Mouse (Mus musculus) kidney, embryonic 16.5 days (tissue): ENCODE measurements around the gene Disp1. TPM values are rescaled to one million over a fixed set of nuclear protein-coding genes. Genes with fewer than 3 reads are reported as not detected.

ENCODE experiments used
- ATAC-seq: fragments of 200-750 bp; cut with Nextera tagmentation; 2 replicates; pipeline ENCODE4 v1.8.0; 2017; ENCODE audit warnings: moderate TSS enrichment; ENCODE audit not compliant: low FRiP score, low TSS enrichment
- H3K27ac ChIP-seq: fragments of 300-500 bp; sonication (generic); 2 replicates; pipeline ENCODE4 v1.5.1; 2014; ENCODE audit warnings: low read length
- H3K27me3 ChIP-seq: fragments of 300-500 bp; sonication (generic); 2 replicates; pipeline ENCODE4 v1.6.1; 2014; ENCODE audit warnings: low read length, control low read depth, mixed read lengths; ENCODE audit not compliant: insufficient read depth
- H3K36me3 ChIP-seq: fragments of 300-500 bp; sonication (generic); 2 replicates; pipeline ENCODE4 v1.6.1; 2014; ENCODE audit warnings: low read length, control low read depth, mixed read lengths; ENCODE audit not compliant: insufficient read depth
- H3K4me1 ChIP-seq: fragments of 300-500 bp; sonication (generic); 2 replicates; pipeline ENCODE4 v1.6.1; 2014; ENCODE audit warnings: low read length, control low read depth, mixed read lengths; ENCODE audit not compliant: insufficient read depth
- H3K4me2 ChIP-seq: fragments of 300-500 bp; sonication (generic); replicated peaks from 2 replicates; pipeline ENCODE4 v1.6.1; 2014; ENCODE audit warnings: low read depth, low read length
- H3K4me3 ChIP-seq: fragments of 300-500 bp; sonication (generic); 2 replicates; pipeline ENCODE4 v1.5.1; 2014; ENCODE audit warnings: mild to moderate bottlenecking, low read length
- H3K9ac ChIP-seq: fragments of 300-500 bp; sonication (generic); replicated peaks from 2 replicates; pipeline ENCODE4 v1.6.1; 2014; ENCODE audit warnings: low read length
- H3K9me3 ChIP-seq: fragments of 300-500 bp; sonication (generic); 2 replicates; pipeline ENCODE4 v1.6.1; 2016; ENCODE audit warnings: low read length, control low read depth
- WGBS: fragments of 180-500 bp; shearing (Covaris S2); extraction: QIAGEN DNeasy Blood & Tissue Kit; methylation state at CpG from one replicate; pipeline ENCODE4 v1.1.7; 2014; 5-methylcytosine and 5-hydroxymethylcytosine counted together
- polyA plus RNA-seq: library from polyadenylated mRNA; unstranded; fragments of >200 nt; fragmentation: Nextera tagmentation; extraction: Ambion mirVana; gene quantifications from 2 replicates; pipeline ENCODE4 v1.2.1, GENCODE M21; 2015

The Disp1 gene
- polyA plus RNA-seq, 1 experiment from 2014 or later = 12.8 TPM

- Histone ChIP-seq H3K9ac (no peak overlapping the region), H3K36me3 (0 out of 2 replicates have a peak, but pooled peaks cover 3% of the 10 kb centered on the region), H3K9me3 (no peaks in the 10 kb centered on the region), H3K27me3 (no peaks in the 10 kb centered on the region), H3K4me1 (0 out of 2 replicates have a peak, but pooled peaks cover 3% of the 10 kb centered on the region), H3K27ac (no peak overlapping the region), H3K4me2 (no peak overlapping the region), H3K4me3 (no peak overlapping the region)
- WGBS = 92% methylated on average over 8 of the region's 8 CpGs
- no peak for ATAC-seq
These were observed 11.2 kb downstream of the Disp1 start for GRCm38 (mm10) chr1:183210115-183210514.

GRCm38 (mm10) chr1:183207623-183208022 is 13.7 kb downstream of the Disp1 start:
- ATAC-seq = no peak
- H3K36me3 ChIP-seq = 0 out of 2 replicates have a peak, but pooled peaks cover 3% of the 10 kb centered on the region
- no peak overlapping the region for H3K9ac ChIP-seq
- WGBS = 79% methylated on average over 6 of the region's 6 CpGs
- no peaks in the 10 kb centered on the region for H3K4me1 ChIP-seq
- no peaks in the 10 kb centered on the region for H3K9me3 ChIP-seq
- no peaks in the 10 kb centered on the region for H3K27me3 ChIP-seq
- no peak overlapping the region for H3K4me3 ChIP-seq
- no peak overlapping the region for H3K27ac ChIP-seq
- H3K4me2 ChIP-seq = no peak overlapping the region

DNA sequence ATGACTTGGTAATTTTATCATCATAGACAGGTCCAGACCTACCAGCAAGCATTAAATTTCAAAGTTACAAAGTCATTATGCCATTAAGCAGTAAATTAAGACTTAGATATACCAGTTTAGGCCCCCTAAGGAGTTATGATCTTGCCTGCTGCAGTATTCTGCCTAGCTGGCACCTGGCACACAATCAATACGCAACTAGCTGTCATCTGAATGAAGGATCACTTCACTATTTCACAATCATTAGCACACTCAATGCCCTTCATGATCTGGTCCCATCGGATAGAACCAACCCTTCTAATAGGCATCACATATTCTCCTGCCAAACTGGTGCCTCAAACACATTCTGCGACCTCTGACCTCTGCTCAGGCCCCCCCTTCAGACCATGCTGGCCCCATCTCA is 14.2 kb downstream of the Disp1 start:
- H3K36me3 ChIP-seq = 0 out of 2 replicates have a peak, but pooled peaks cover 3% of the 10 kb centered on the region
- no peaks in the 10 kb centered on the region for H3K4me1 ChIP-seq

GRCm38 (mm10) chr1:183200926-183201325 is 20.4 kb downstream of the Disp1 start:
- 72% methylated on average over 5 of the region's 5 CpGs for whole genome bisulfite sequencing
- Histone ChIP-seq H3K9me3 (no peaks in the 10 kb centered on the region), H3K27ac (no peak overlapping the region), H3K4me2 (no peak overlapping the region), H3K9ac (no peak overlapping the region), H3K4me3 (no peak overlapping the region), H3K36me3 (no peaks in the 10 kb centered on the region), H3K4me1 (peaks cover 13% of the 10 kb centered on the region), H3K27me3 (no peaks in the 10 kb centered on the region)
- ATAC-seq = no peak

More for the DNA sequence above, 14.2 kb downstream of the Disp1 start:
- H3K27ac ChIP-seq = no peak overlapping the region
- no peak overlapping the region for H3K4me3 ChIP-seq
- WGBS = 87% methylated on average over 3 of the region's 3 CpGs
- ATAC-seq = no peak
- H3K9me3 ChIP-seq = no peaks in the 10 kb centered on the region
- H3K27me3 ChIP-seq = no peaks in the 10 kb centered on the region
- H3K9ac ChIP-seq = no peak overlapping the region
- H3K4me2 ChIP-seq = no peak overlapping the region

DNA sequence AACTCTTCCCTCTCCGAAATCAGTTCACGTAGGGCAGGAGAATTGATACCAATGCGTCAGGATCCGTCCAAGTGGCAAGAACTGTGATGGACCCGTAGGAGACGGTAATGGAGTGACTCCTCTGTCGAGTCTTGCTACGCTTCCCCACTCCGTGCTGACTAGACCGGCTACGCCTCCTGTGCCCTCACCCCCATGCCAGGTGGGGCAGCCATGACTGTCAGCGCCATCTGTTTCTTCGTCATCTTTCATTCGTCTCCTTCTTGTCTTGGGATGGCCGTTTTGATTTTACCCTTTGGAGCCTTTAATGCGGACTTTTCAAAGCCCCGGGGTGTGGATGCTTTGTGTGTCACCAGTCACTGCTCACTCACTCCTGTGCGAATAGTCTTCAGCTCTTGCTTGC is 26.6 kb downstream of the Disp1 start:
- Histone ChIP-seq H3K9ac (no peak overlapping the region), H3K9me3 (no peaks in the 10 kb centered on the region), H3K4me2 (no peak overlapping the region), H3K27me3 (no peaks in the 10 kb centered on the region), H3K36me3 (no peaks in the 10 kb centered on the region), H3K4me1 (peaks cover 38% of the 10 kb centered on the region), H3K4me3 (no peak overlapping the region), H3K27ac (no peak overlapping the region)
- ATAC-seq = 0 out of 2 replicates have a peak, but pooled peaks have one; percentile 63
- WGBS = 82% methylated on average over 18 of the region's 18 CpGs

DNA sequence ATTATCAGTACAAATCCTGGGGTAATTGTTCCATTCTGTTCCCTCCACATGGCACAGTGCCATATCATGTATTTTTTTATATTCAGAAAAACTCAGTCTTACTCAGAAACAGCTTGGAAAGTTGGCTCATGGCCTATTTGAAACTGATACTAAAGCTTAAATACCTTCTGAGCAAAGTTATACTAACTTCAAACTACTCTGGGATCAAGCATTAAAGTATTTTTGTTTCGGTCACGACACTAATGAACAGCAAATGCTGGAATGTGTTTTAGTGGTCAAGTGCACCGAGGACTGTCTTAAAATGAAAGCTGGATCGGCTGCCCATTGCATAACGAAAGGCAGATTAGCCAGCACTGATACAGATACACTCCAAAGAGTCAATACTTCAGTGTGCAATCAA is 27.2 kb downstream of the Disp1 start:
- no peaks in the 10 kb centered on the region for H3K27me3 ChIP-seq
- H3K4me1 ChIP-seq = peaks cover 40% of the 10 kb centered on the region
- no peak for ATAC-seq
- no peaks in the 10 kb centered on the region for H3K36me3 ChIP-seq
- 61% methylated on average over 5 of the region's 5 CpGs for WGBS
- H3K9ac ChIP-seq = no peak overlapping the region
- no peaks in the 10 kb centered on the region for H3K9me3 ChIP-seq
- no peak overlapping the region for H3K4me2 ChIP-seq
- H3K4me3 ChIP-seq = no peak overlapping the region
- H3K27ac ChIP-seq = no peak overlapping the region

DNA sequence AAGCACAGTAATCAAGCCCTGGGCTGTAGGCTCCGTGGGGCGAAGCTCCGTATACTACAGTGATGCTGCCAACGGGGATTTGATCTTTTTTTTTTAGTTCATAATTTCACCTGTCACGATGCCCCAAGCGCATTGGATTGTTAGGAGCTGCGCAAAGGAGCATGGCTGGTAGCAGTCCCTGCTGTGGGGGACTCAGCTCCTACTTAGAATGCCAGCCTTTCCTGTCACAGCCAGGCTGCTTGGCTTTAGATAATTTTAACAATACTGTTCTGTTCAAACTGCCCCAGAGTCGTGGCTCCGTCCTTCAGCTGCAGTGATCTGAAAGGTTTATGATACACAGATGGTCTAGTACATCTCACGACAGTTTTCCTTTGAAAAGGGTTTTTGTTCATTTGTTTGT is 29.9 kb downstream of the Disp1 start:
- ATAC-seq = no peak
- Histone ChIP-seq H3K9me3 (no peaks in the 10 kb centered on the region), H3K4me3 (no peak overlapping the region), H3K4me2 (no peak overlapping the region), H3K27ac (no peak overlapping the region), H3K27me3 (no peaks in the 10 kb centered on the region), H3K36me3 (no peaks in the 10 kb centered on the region), H3K4me1 (peaks cover 34% of the 10 kb centered on the region; the same call in 1 of the 2 replicates), H3K9ac (no peak overlapping the region)
- WGBS = 71% methylated on average over 10 of the region's 10 CpGs

DNA sequence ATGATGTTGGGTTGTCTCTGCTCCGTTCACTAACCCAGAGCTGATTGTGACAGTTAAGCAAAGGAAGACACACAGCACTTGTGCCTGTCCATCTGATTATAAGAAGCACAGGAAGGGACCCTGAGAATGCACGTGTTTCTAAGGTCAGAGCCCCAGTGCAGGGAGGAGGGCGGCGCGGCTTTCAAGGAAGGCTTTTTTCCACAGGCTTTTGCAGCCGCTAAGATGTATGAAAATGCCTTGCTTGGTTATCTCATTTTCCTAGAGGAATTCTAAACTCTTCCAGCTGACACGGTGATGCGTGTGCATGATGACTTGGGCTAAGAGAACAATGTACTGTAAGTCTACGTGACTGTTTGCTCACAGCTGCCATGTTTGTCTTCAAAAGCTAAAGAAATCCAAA is 30.9 kb downstream of the Disp1 start:
- Histone ChIP-seq H3K4me1 (peaks cover 31% of the 10 kb centered on the region), H3K9ac (no peak overlapping the region), H3K4me3 (no peak overlapping the region), H3K27me3 (no peaks in the 10 kb centered on the region), H3K4me2 (no peak overlapping the region), H3K9me3 (no peaks in the 10 kb centered on the region), H3K27ac (no peak overlapping the region), H3K36me3 (no peaks in the 10 kb centered on the region)
- WGBS = 62% methylated on average over 9 of the region's 9 CpGs
- no peak for ATAC-seq

GRCm38 (mm10) chr1:183189014-183189662 is 32.2 kb downstream of the Disp1 start:
- ATAC-seq = no peak
- Histone ChIP-seq H3K27ac (peak overlapping the region; percentile 40; the same call in 1 of the 2 replicates), H3K9me3 (no peaks in the 10 kb centered on the region), H3K4me1 (peaks cover 22% of the 10 kb centered on the region), H3K4me3 (no peak overlapping the region), H3K27me3 (no peaks in the 10 kb centered on the region), H3K4me2 (no peak overlapping the region), H3K36me3 (no peaks in the 10 kb centered on the region), H3K9ac (no peak overlapping the region)
- WGBS = 38% methylated on average over 10 of the region's 10 CpGs

DNA sequence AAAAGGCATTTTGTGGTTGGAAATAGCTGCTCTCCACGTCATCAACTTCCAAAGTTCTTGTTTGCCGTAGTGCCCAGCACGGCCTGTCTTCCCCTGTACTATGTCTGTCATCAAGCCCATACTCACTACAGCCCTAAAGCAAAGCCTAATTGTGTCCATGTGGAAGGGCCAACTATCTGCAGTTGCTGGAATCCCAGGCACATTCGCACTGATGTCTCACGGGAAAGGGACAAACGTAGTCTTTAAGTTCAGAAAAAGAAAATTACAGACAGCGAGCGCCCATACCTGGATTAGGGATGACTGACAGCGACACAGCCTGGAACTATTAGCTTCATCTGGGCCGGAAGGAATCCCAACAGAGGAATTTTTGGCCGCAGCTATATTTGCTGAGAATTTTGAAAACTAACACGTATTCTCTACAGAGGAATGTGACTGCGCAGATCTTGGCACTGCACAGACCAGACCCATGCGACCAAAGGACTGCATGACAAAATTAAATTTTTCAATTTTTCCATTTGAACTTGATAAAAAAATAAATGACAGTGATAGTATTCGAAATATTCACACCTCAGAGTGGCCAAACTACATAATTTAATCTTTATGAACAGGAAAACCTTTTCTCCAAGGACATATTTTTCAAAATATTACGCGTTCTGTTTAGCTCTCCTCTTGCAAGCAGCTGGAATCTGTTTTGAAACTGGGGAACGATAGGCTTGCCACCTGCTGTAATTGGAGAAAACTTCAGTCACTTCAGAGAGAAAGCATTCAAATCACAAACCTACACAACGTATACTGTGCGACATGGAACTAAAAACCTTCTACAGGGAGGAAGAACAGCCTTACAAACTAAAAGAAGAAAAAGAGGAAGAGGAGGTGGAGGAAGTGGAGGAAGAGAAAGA is 33.0 kb downstream of the Disp1 start:
- H3K4me3 ChIP-seq = no peak overlapping the region
- no peak overlapping the region for H3K4me2 ChIP-seq
- peaks cover 22% of the 10 kb centered on the region for H3K4me1 ChIP-seq
- WGBS = 78% methylated on average over 20 of the region's 20 CpGs
- no peaks in the 10 kb centered on the region for H3K27me3 ChIP-seq
- H3K9ac ChIP-seq = no peak overlapping the region
- H3K9me3 ChIP-seq = no peaks in the 10 kb centered on the region
- no peaks in the 10 kb centered on the region for H3K36me3 ChIP-seq
- ATAC-seq = no peak
- H3K27ac ChIP-seq = no peak overlapping the region
